Mouse (Mus musculus): Measurements from ENCODE around the gene Klhl40. TPM values are rescaled to one million over a fixed set of nuclear protein-coding genes. Genes with fewer than 3 reads are reported as not detected.

The Klhl40 gene
- 0.14 TPM in 1 of 2 replicates, not detected in the other for polyA plus RNA-seq (2012; rRNA removed)

DNA sequence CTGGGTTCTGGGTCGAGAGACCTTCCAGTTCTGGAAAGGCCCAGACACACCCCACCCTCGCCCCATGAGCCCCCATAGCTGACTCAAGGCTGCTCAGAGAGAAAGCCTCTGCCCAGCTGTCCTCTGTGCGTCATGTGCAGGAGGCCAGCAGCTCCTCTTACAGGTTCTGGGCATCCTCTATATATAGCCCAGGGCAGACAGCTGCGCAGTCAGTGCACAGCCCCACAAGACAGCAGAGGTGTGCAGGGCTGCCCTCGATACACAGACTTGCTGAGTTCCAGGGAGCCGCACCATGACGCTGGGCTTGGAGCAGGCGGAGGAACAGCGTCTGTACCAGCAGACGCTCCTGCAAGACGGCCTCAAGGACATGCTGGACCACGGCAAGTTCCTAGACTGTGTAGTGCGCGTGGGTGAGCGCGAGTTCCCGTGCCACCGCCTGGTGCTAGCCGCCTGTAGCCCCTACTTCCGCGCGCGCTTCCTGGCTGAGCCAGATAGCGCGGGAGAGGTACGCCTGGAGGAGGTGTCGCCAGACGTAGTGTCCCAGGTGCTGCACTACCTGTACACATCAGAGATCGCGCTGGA is at the start of gene Klhl40:
Gene Klhl40 (plus strand): TSS at position 124 of the 582 bp plus-strand sequence.
- no peak for TF ChIP-seq POLR2A (IDR thresholded peaks at IDR 0.05; ENCODE audit: low read depth, low read length)
- TF ChIP-seq CTCF (IDR thresholded peaks at IDR 0.05; ENCODE audit: extremely low read depth, insufficient read length, insufficient replicate concordance, low read depth, low read length), result no peak
- Histone ChIP-seq H3K4me1 (ENCODE audit: control insufficient read depth, insufficient read depth, insufficient read length, low read length) (0 out of 2 replicates have a peak, but pooled peaks cover 2% of the 10 kb centered on the region), H3K27me3 (ENCODE audit: control insufficient read depth, insufficient read depth, low read length) (peaks cover 5% of the 10 kb centered on the region; the same call in 1 of the 2 replicates), H3K27ac (ENCODE audit: insufficient read depth, low read depth, low read length) (no peak within 1 kb of the TSS), H3K36me3 (ENCODE audit: control insufficient read depth, insufficient read depth, low read length) (no peaks in the 10 kb centered on the region), H3K4me3 (ENCODE audit: low read depth, low read length) (peak within 1 kb of the TSS; percentile 9)
- 14% methylated on average over 30 of the region's 30 CpGs for WGBS

GRCm38 (mm10) chr9:121740490-121740889 is 36.9 kb upstream of the Klhl40 start:
- Histone ChIP-seq H3K4me1 (ENCODE audit: control insufficient read depth, insufficient read depth, insufficient read length, low read length) (no peaks in the 10 kb centered on the region), H3K4me3 (ENCODE audit: low read depth, low read length) (no peak overlapping the region), H3K27ac (ENCODE audit: insufficient read depth, low read depth, low read length) (no peak overlapping the region), H3K36me3 (ENCODE audit: control insufficient read depth, insufficient read depth, low read length) (peaks cover 57% of the 10 kb centered on the region), H3K27me3 (ENCODE audit: control insufficient read depth, insufficient read depth, low read length) (no peaks in the 10 kb centered on the region)
- TF ChIP-seq POLR2A (IDR thresholded peaks at IDR 0.05; ENCODE audit: low read depth, low read length) (no peak), CTCF (IDR thresholded peaks at IDR 0.05; ENCODE audit: extremely low read depth, insufficient read length, insufficient replicate concordance, low read depth, low read length) (no peak)
- 87% methylated on average over 6 of the region's 6 CpGs for WGBS

GRCm38 (mm10) chr9:121741168-121741567 is 36.2 kb upstream of the Klhl40 start:
- Histone ChIP-seq H3K4me1 (ENCODE audit: control insufficient read depth, insufficient read depth, insufficient read length, low read length) (no peaks in the 10 kb centered on the region), H3K27me3 (ENCODE audit: control insufficient read depth, insufficient read depth, low read length) (no peaks in the 10 kb centered on the region), H3K27ac (ENCODE audit: insufficient read depth, low read depth, low read length) (no peak overlapping the region), H3K4me3 (ENCODE audit: low read depth, low read length) (no peak overlapping the region), H3K36me3 (ENCODE audit: control insufficient read depth, insufficient read depth, low read length) (peaks cover 57% of the 10 kb centered on the region)
- TF ChIP-seq POLR2A (IDR thresholded peaks at IDR 0.05; ENCODE audit: low read depth, low read length) (no peak), CTCF (IDR thresholded peaks at IDR 0.05; ENCODE audit: extremely low read depth, insufficient read length, insufficient replicate concordance, low read depth, low read length) (no peak)
- WGBS, result 90% methylated on average over 3 of the region's 3 CpGs

GRCm38 (mm10) chr9:121744051-121744450 is 33.4 kb upstream of the Klhl40 start:
- H3K4me3 ChIP-seq (ENCODE audit: low read depth, low read length), result no peak overlapping the region
- no peaks in the 10 kb centered on the region for H3K4me1 ChIP-seq (ENCODE audit: control insufficient read depth, insufficient read depth, insufficient read length, low read length)
- H3K27me3 ChIP-seq (ENCODE audit: control insufficient read depth, insufficient read depth, low read length), result no peaks in the 10 kb centered on the region
- WGBS, result 83% methylated on average over 8 of the region's 8 CpGs
- no peak overlapping the region for H3K27ac ChIP-seq (ENCODE audit: insufficient read depth, low read depth, low read length)
- TF ChIP-seq POLR2A (IDR thresholded peaks at IDR 0.05; ENCODE audit: low read depth, low read length) (no peak), CTCF (IDR thresholded peaks at IDR 0.05; ENCODE audit: extremely low read depth, insufficient read length, insufficient replicate concordance, low read depth, low read length) (no peak)
- peaks cover 77% of the 10 kb centered on the region for H3K36me3 ChIP-seq (ENCODE audit: control insufficient read depth, insufficient read depth, low read length)

GRCm38 (mm10) chr9:121752774-121753173 is 24.6 kb upstream of the Klhl40 start:
- Histone ChIP-seq H3K4me3 (ENCODE audit: low read depth, low read length) (no peak overlapping the region), H3K4me1 (ENCODE audit: control insufficient read depth, insufficient read depth, insufficient read length, low read length) (no peaks in the 10 kb centered on the region; the same call in 1 of the 2 replicates), H3K27ac (ENCODE audit: insufficient read depth, low read depth, low read length) (no peak overlapping the region), H3K27me3 (ENCODE audit: control insufficient read depth, insufficient read depth, low read length) (no peaks in the 10 kb centered on the region), H3K36me3 (ENCODE audit: control insufficient read depth, insufficient read depth, low read length) (peaks cover 77% of the 10 kb centered on the region)
- 95% methylated on average over 9 of the region's 9 CpGs for WGBS
- no peak for TF ChIP-seq CTCF (IDR thresholded peaks at IDR 0.05; ENCODE audit: extremely low read depth, insufficient read length, insufficient replicate concordance, low read depth, low read length)
- TF ChIP-seq POLR2A (IDR thresholded peaks at IDR 0.05; ENCODE audit: low read depth, low read length), result no peak

DNA sequence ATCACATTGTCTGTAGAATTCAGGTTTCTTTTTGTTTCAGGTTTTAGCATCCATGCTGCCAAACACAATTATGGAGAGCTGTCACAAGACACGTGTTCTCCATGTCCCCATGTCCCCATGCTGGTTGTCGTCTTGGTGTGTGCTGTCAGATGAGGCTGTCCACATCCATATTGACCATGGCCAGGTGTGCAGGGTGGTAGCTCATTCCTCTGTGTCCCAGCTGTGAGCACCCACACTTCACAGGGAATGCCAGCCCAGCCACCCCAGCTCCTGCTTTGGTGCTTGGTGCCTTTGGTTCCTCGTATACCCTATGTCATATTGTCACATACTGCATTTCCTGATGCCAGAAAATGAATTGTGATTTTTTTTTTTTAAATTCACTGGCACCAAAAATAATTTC is 22.8 kb upstream of the Klhl40 start:
- WGBS, result 89% methylated on average over 3 of the region's 3 CpGs
- Histone ChIP-seq H3K4me1 (ENCODE audit: control insufficient read depth, insufficient read depth, insufficient read length, low read length) (peaks cover 9% of the 10 kb centered on the region), H3K27me3 (ENCODE audit: control insufficient read depth, insufficient read depth, low read length) (peaks cover 6% of the 10 kb centered on the region), H3K4me3 (ENCODE audit: low read depth, low read length) (no peak overlapping the region), H3K36me3 (ENCODE audit: control insufficient read depth, insufficient read depth, low read length) (peaks cover 58% of the 10 kb centered on the region), H3K27ac (ENCODE audit: insufficient read depth, low read depth, low read length) (no peak overlapping the region)
- TF ChIP-seq POLR2A (IDR thresholded peaks at IDR 0.05; ENCODE audit: low read depth, low read length), result no peak
- TF ChIP-seq CTCF (IDR thresholded peaks at IDR 0.05; ENCODE audit: extremely low read depth, insufficient read length, insufficient replicate concordance, low read depth, low read length), result no peak

GRCm38 (mm10) chr9:121756785-121757184 is 20.6 kb upstream of the Klhl40 start:
- H3K27me3 ChIP-seq (ENCODE audit: control insufficient read depth, insufficient read depth, low read length), result peaks cover 22% of the 10 kb centered on the region
- peaks cover 9% of the 10 kb centered on the region for H3K4me1 ChIP-seq (ENCODE audit: control insufficient read depth, insufficient read depth, insufficient read length, low read length)
- WGBS, result 77% methylated on average over 3 of the region's 3 CpGs
- TF ChIP-seq CTCF (IDR thresholded peaks at IDR 0.05; ENCODE audit: extremely low read depth, insufficient read length, insufficient replicate concordance, low read depth, low read length) (no peak), POLR2A (IDR thresholded peaks at IDR 0.05; ENCODE audit: low read depth, low read length) (no peak)
- no peak overlapping the region for H3K4me3 ChIP-seq (ENCODE audit: low read depth, low read length)
- H3K27ac ChIP-seq (ENCODE audit: insufficient read depth, low read depth, low read length), result no peak overlapping the region
- peaks cover 36% of the 10 kb centered on the region for H3K36me3 ChIP-seq (ENCODE audit: control insufficient read depth, insufficient read depth, low read length)

Measured in small intestine, adult 2 months (tissue).